Mouse (Mus musculus) cortical plate, adult 2 months (tissue): ENCODE data around the gene Tmem50a.

Experiments used
- CTCF ChIP-seq: fragments of 200-500 bp; IDR thresholded peaks from 2 replicates; pipeline ENCODE4 v1.5.1; 2011; ENCODE audit warnings: mild to moderate bottlenecking, control low read depth, low read length; ENCODE audit not compliant: insufficient read depth; ENCODE audit errors: extremely low read depth
- POLR2A ChIP-seq: fragments of 200-500 bp; IDR thresholded peaks from 2 replicates; pipeline ENCODE4 v1.6.1; 2011; ENCODE audit warnings: mild to moderate bottlenecking, low read length, control low read depth; ENCODE audit not compliant: insufficient read depth; ENCODE audit errors: extremely low read depth

- TF ChIP-seq CTCF (no peak), POLR2A (no peak)
Observed at GRCm38 (mm10) chr4:134853259-134853636, 61.6 kb downstream of the Tmem50a start, which contains the start of gene Maco1.
